Mouse (Mus musculus): ENCODE data around the gene Xpo4. TPM values are rescaled to one million over a fixed set of nuclear protein-coding genes. Genes with fewer than 3 reads are reported as not detected.

Xpo4 gene
- total RNA-seq, 1 experiment = 42.2 TPM

DNA sequence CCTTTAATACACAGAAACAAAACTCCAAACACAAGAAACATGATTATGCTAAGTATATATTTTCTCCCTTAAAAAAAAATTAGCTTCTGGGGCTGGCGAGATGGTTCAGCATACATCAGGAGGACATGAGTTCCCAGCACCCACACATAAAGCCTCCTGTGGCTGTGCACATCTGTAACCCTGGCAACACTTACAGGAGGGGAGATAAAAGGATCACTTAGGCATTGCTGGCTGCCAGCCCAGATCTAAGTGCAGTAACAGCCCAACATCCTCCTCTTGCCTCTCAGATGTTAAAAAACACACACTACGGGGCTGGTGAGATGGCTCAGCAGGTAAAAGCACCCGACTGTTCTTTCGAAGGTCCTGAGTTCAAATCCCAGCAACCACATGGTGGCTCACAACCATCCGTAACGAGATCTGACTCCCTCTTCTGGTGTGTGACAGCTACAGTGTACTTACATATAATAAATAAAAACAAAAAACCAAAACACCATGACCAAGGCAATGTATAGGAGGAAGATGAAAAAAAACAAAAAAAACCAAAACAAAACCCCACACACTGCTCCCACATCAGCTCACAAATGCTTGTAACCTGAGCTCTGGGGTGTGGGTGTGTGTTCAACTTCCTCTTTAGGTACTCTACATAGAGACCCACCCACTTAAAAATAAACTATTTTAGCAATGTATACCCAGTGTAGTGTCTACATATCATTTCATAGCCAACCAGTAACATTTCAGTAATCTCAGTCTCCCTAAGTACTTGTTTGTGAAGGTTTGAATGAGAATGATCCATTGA lies 90.2 kb downstream of the Xpo4 start:
- in situ Hi-C loops (cut with MboI; ENCODE audit: low sequenced_read_pairs in 2 of 2, unreplicated experiment in 2 of 2) = no loop called here
- Histone ChIP-seq H3K4me3 (ENCODE audit: insufficient read depth in 1 of 2, low read depth in 1 of 2, low read length in 2 of 2, poor library complexity in 1 of 2, severe bottlenecking in 1 of 2) (no peak overlapping the region), H3K4me1 (ENCODE audit: control insufficient read depth in 2 of 2, insufficient read depth in 2 of 2, low read length in 2 of 2, poor library complexity in 1 of 2) (peaks cover 2 to 3% of the 10 kb centered on the region in 2 experiments; a peak in 2 of 4 replicates), H3K9ac (ENCODE audit: insufficient read depth, low read depth, low read length, poor library complexity, severe bottlenecking) (no peak overlapping the region), H3K9me3 (ENCODE audit: control insufficient read depth, insufficient read depth, low read depth, low read length) (no peaks in the 10 kb centered on the region), H3K27ac (ENCODE audit: insufficient read depth, low read depth, low read length, poor library complexity, severe bottlenecking) (no peak overlapping the region), H3K36me3 (ENCODE audit: control insufficient read depth, insufficient read depth, low read length, poor library complexity, severe bottlenecking) (peaks cover 2% of the 10 kb centered on the region; the same call in 1 of the 2 replicates)
- no peak for DNase-seq (ENCODE audit: low read depth, low spot score)
- TF ChIP-seq HCFC1 (IDR thresholded peaks at IDR 0.05; ENCODE audit: borderline replicate concordance, insufficient read depth, low read length) (no peak), ZNF384 (IDR thresholded peaks at IDR 0.05; ENCODE audit: low read depth, low read length) (no peak), ZC3H11A (IDR thresholded peaks at IDR 0.05; ENCODE audit: borderline replicate concordance, low read depth, low read length) (no peak), CHD2 (IDR thresholded peaks at IDR 0.05; ENCODE audit: low read depth, low read length) (no peak), MAFK (IDR thresholded peaks at IDR 0.05; ENCODE audit: insufficient read depth, low read depth, low read length) (no peak)

DNA sequence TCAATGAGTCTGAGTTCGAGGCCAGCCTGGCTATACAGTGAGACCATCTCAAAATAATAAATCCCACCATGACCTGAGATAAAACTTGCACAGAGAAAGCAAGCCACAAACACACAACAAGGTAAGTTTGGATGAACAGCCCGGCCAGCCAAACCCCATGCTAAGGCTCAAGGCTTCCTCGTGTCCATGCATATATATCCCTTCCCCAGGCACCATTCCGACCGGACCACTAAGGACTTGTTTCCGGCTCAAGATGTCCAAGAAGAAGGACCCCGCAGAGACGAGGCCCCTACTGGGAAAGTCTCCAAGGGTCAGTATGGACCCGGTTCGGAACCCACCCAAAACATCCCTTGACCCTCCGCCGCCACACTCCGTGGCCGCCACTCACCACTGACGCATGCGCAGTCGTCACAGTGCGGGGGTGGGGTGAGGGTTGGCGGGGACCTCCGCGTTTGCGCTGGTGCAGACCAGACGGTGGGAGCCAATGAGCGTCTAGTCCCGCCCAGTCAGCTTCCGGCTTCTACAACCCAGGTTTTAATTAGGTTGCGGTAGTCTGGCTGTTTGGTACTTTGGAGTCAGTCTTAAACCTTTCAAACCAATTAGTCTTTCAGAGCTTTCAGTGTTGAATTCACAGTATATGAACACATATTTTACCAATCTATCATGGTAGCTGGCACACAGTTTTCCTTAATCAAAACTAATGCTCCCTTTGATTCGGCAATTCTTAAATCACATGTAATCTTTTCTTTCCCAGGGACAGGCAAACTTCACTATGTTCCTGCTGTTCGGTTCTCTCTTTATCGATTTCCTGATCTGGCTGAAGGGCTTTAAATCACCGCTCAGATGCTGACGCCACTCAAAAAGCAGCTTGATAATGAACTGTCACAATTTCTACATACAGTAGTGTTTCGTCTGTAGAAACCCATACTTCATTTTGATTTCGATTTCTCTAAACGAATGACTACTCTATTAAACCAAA lies 93.8 kb downstream of the Xpo4 start, which contains the start of gene Eef1akmt1:
Eef1akmt1 (minus strand) TSS at position 458 of the 979 bp plus-strand sequence.
- Histone ChIP-seq H3K9me3 (ENCODE audit: control insufficient read depth, insufficient read depth, low read depth, low read length) (no peaks in the 10 kb centered on the region), H3K9ac (ENCODE audit: insufficient read depth, low read depth, low read length, poor library complexity, severe bottlenecking) (peak within 1 kb of the TSS; percentile 88), H3K36me3 (ENCODE audit: control insufficient read depth, insufficient read depth, low read length, poor library complexity, severe bottlenecking) (0 out of 2 replicates have a peak, but pooled peaks cover 2% of the 10 kb centered on the region), H3K4me3 (ENCODE audit: insufficient read depth in 1 of 2, low read depth in 1 of 2, low read length in 2 of 2, poor library complexity in 1 of 2, severe bottlenecking in 1 of 2) (peak within 1 kb of the TSS; percentile 75 to 95), H3K4me1 (ENCODE audit: control insufficient read depth in 2 of 2, insufficient read depth in 2 of 2, low read length in 2 of 2, poor library complexity in 1 of 2) (peaks cover under 1 to 3% of the 10 kb centered on the region in 2 experiments; a peak in 2 of 4 replicates), H3K27ac (ENCODE audit: insufficient read depth, low read depth, low read length, poor library complexity, severe bottlenecking) (no peak within 1 kb of the TSS)
- no peak for TF ChIP-seq CHD2 (IDR thresholded peaks at IDR 0.05; ENCODE audit: low read depth, low read length)
- no peak for TF ChIP-seq MAFK (IDR thresholded peaks at IDR 0.05; ENCODE audit: insufficient read depth, low read depth, low read length)
- TF ChIP-seq ZC3H11A (IDR thresholded peaks at IDR 0.05; ENCODE audit: borderline replicate concordance, low read depth, low read length) = no peak
- TF ChIP-seq ZNF384 (IDR thresholded peaks at IDR 0.05; ENCODE audit: low read depth, low read length) = no peak
- TF ChIP-seq HCFC1 (IDR thresholded peaks at IDR 0.05; ENCODE audit: borderline replicate concordance, insufficient read depth, low read length) = no peak
- in situ Hi-C loops (cut with MboI; ENCODE audit: low sequenced_read_pairs in 2 of 2, unreplicated experiment in 2 of 2) = no loop called here
- peak; percentile 89 for DNase-seq (ENCODE audit: low read depth, low spot score)

DNA sequence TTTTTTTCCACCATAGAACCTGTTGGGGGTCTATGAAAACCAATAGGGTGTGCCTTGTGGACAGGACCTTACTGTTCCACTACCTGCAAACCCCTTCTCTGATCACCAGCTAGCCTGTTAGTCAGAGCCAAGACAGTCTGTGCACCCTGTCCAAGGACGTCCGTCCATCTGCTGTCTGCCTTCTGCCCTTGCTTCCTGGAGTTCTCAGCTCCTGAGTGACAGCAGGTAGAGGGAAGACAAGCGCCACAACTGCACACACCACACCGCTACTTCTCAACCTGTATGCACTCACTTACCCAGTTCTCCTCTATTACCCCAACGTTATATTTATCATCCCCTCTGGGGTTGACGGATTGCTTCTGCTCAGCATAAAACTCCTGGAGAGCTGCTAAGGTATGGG lies 99.6 kb downstream of the Xpo4 start:
- in situ Hi-C loops (cut with MboI; ENCODE audit: low sequenced_read_pairs in 2 of 2, unreplicated experiment in 2 of 2) = no loop called here
- no peak overlapping the region for H3K9ac ChIP-seq (ENCODE audit: insufficient read depth, low read depth, low read length, poor library complexity, severe bottlenecking)
- no peak overlapping the region for H3K27ac ChIP-seq (ENCODE audit: insufficient read depth, low read depth, low read length, poor library complexity, severe bottlenecking)
- DNase-seq (ENCODE audit: low read depth, low spot score) = no peak
- no peak overlapping the region for H3K4me3 ChIP-seq (ENCODE audit: insufficient read depth in 1 of 2, low read depth in 1 of 2, low read length in 2 of 2, poor library complexity in 1 of 2, severe bottlenecking in 1 of 2)
- no peaks in the 10 kb centered on the region for H3K9me3 ChIP-seq (ENCODE audit: control insufficient read depth, insufficient read depth, low read depth, low read length)
- H3K4me1 ChIP-seq (ENCODE audit: control insufficient read depth in 2 of 2, insufficient read depth in 2 of 2, low read length in 2 of 2, poor library complexity in 1 of 2) = no peaks in the 10 kb centered on the region; a peak in 1 of 4 replicates
- TF ChIP-seq ZC3H11A (IDR thresholded peaks at IDR 0.05; ENCODE audit: borderline replicate concordance, low read depth, low read length) = no peak
- TF ChIP-seq ZNF384 (IDR thresholded peaks at IDR 0.05; ENCODE audit: low read depth, low read length) = no peak
- TF ChIP-seq HCFC1 (IDR thresholded peaks at IDR 0.05; ENCODE audit: borderline replicate concordance, insufficient read depth, low read length) = no peak
- no peak for TF ChIP-seq MAFK (IDR thresholded peaks at IDR 0.05; ENCODE audit: insufficient read depth, low read depth, low read length)
- TF ChIP-seq CHD2 (IDR thresholded peaks at IDR 0.05; ENCODE audit: low read depth, low read length) = no peak
- peaks cover 4% of the 10 kb centered on the region; the same call in 1 of the 2 replicates for H3K36me3 ChIP-seq (ENCODE audit: control insufficient read depth, insufficient read depth, low read length, poor library complexity, severe bottlenecking)

DNA sequence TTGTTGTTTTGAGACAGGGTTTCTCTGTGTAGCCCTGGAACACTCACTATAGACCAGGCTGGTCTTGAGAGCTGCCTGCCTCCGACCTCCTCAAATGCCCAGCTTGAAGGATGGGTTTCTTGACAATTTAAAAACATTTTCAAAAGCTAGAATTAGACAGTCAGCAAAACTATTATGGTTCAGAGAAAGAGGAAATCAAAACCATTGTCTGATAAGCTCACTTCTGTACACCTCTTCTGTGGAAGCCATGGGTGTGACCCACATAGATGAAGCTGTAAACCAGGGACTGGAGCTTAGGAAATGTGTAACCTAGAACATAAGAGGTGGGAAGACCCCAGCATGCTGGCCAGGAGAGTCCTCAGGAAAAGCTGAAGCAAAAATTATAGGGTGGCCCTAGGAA lies 108.3 kb downstream of the Xpo4 start:
- Histone ChIP-seq H3K4me3 (ENCODE audit: insufficient read depth in 1 of 2, low read depth in 1 of 2, low read length in 2 of 2, poor library complexity in 1 of 2, severe bottlenecking in 1 of 2) (no peak overlapping the region), H3K9me3 (ENCODE audit: control insufficient read depth, insufficient read depth, low read depth, low read length) (no peaks in the 10 kb centered on the region), H3K27ac (ENCODE audit: insufficient read depth, low read depth, low read length, poor library complexity, severe bottlenecking) (no peak overlapping the region), H3K9ac (ENCODE audit: insufficient read depth, low read depth, low read length, poor library complexity, severe bottlenecking) (no peak overlapping the region), H3K36me3 (ENCODE audit: control insufficient read depth, insufficient read depth, low read length, poor library complexity, severe bottlenecking) (peaks cover 5% of the 10 kb centered on the region; the same call in 1 of the 2 replicates), H3K4me1 (ENCODE audit: control insufficient read depth in 2 of 2, insufficient read depth in 2 of 2, low read length in 2 of 2, poor library complexity in 1 of 2) (peaks cover 0 to 8% of the 10 kb centered on the region in 2 experiments; a peak in 1 of 4 replicates)
- no peak for DNase-seq (ENCODE audit: low read depth, low spot score)
- no peak for TF ChIP-seq MAFK (IDR thresholded peaks at IDR 0.05; ENCODE audit: insufficient read depth, low read depth, low read length)
- TF ChIP-seq ZC3H11A (IDR thresholded peaks at IDR 0.05; ENCODE audit: borderline replicate concordance, low read depth, low read length) = no peak
- no peak for TF ChIP-seq ZNF384 (IDR thresholded peaks at IDR 0.05; ENCODE audit: low read depth, low read length)
- TF ChIP-seq HCFC1 (IDR thresholded peaks at IDR 0.05; ENCODE audit: borderline replicate concordance, insufficient read depth, low read length) = no peak
- TF ChIP-seq CHD2 (IDR thresholded peaks at IDR 0.05; ENCODE audit: low read depth, low read length) = no peak
- in situ Hi-C loops (cut with MboI; ENCODE audit: low sequenced_read_pairs in 2 of 2, unreplicated experiment in 2 of 2) = no loop called here

Measured in ES-E14 (cell line).